Mouse (Mus musculus): Measurements from ENCODE around the gene Zfp239.

DNA sequence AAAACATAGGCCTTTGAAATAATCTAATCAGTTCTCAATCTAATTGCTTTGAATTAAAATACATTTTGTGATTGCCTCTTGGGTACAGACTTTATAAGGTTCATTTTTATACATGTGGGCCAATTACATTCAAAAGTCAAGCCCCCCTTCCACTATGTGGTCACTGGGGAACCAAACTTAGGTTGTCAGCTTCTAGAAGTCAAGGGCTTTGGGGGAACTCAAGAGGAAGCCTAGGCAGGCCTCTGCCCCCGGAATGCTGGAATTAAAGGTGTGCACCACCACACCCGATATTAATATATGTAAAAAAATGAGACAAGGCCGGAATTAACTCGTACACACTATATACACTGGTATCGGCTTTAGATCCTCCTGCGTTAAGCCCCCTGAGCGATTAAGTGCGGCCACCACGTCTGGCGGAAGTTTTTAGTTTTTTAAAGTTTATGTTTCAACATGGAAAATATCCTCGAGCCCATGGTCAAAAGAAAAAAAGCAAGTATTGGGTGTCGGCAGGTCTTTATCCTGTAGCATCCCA is 54.4 kb downstream of the Zfp239 start:
- TF ChIP-seq EP300 (IDR thresholded peaks at IDR 0.05; ENCODE audit: insufficient read depth, low read depth, low read length) = no peak
- TF ChIP-seq POLR2A (IDR thresholded peaks at IDR 0.05; ENCODE audit: insufficient read depth, low read depth, low read length) = no peak

Measured in heart, adult 2 months (tissue).